Mouse (Mus musculus): ENCODE measurements at regions not wholly inside any gene's neighbourhood (a gene's known extent, or its start where the extent isn't known, plus 50 kb on each side); places are given as distances from the start of the nearest gene placed in this dataset.
"Not testable (repeated sequence)": the region's sequence is repeated elsewhere in the genome, so short reads cannot be mapped to it uniquely, and the experiment has no call there.

- no peak for DNase-seq (ENCODE audit: low read depth, low spot score)
Measured at GRCm38 (mm10) chr16:50779030-50779784, 188.3 kb upstream of the Ccdc54 start.

DNA sequence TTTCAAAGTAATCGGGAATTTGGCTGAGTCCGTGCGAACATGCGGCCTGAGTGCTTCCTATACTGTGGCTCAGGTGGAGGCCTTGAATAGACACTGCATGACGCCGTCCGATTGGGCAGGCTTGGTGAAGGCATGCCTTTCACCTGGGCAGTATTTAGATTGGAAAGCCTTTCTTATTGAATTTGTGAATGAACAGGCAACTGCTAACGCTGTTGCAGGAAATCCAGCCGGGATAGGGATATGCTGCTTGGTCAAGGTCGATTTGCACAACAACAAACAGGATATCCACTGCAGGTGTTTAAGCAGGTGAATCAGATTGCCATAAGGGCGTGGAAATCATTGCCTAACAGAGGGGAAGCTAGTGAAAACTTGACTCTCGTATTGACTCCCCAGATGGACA lies 183.7 kb upstream of the Ccdc54 start:
- not testable (repeated sequence) for DNase-seq (ENCODE audit: low read depth, low spot score)

DNA sequence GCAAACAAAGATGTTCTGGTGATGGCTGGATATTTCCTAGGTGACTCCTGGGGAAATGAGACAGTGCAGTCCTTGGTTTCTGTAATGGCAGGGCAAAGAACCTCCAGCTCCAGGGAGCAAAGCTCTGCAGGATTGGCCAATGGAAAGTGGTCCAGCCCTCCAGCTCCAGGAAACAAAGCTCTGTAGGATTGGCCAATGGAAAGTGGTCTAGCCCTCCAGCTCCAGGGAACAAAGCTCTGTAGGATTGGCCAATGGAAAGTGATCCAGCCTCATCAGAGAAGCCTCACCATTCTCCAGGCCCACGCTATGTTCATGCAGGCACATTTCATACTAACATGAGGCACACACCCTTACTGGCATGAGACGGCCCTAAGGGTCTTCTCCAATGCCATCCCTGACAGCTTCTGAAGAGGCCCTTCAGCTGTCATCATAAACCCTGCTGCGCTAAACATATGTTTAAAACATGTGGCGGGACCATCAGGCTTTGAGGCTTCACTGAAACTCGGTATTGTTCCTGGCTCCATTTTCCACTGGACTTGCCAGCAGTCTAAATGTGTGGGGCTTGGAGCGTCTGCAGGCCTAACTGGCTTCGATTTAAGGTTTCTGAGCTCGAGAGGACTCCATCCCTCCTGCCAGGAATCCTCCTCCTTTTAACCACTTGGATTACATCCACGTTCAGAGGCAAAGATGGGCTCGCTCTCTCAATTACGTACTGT lies 175.3 kb upstream of the Ccdc54 start:
- no peak for DNase-seq (ENCODE audit: low read depth, low spot score)

GRCm38 (mm10) chr16:50762096-50762495 lies 171.1 kb upstream of the Ccdc54 start:
- DNase-seq (ENCODE audit: low read depth, low spot score): no peak

DNA sequence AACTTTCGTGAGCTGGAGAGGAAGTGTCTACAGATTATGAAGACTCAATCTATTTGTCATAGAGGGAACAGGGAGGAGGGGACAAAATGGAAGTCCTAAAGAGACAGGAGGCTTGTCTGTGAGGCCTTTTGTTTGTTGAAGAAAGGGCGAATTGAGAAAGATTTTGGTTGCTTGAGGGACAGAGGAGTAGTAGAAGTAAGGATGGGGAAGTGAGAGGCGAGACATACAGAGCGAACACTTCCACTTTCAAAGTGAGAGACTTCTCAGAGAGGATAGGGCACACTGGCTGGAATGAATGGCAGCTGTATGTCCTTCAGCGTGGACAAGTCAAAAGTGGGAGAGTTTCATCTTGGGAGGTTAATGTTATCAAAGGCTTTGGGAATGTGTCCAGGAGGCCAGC lies 169.0 kb upstream of the Ccdc54 start:
- no peak for DNase-seq (ENCODE audit: low read depth, low spot score)

- peak; percentile 36 for DNase-seq (ENCODE audit: low read depth, low spot score)
Measured at GRCm38 (mm10) chr16:50756696-50757095, 165.7 kb upstream of the Ccdc54 start.

DNA sequence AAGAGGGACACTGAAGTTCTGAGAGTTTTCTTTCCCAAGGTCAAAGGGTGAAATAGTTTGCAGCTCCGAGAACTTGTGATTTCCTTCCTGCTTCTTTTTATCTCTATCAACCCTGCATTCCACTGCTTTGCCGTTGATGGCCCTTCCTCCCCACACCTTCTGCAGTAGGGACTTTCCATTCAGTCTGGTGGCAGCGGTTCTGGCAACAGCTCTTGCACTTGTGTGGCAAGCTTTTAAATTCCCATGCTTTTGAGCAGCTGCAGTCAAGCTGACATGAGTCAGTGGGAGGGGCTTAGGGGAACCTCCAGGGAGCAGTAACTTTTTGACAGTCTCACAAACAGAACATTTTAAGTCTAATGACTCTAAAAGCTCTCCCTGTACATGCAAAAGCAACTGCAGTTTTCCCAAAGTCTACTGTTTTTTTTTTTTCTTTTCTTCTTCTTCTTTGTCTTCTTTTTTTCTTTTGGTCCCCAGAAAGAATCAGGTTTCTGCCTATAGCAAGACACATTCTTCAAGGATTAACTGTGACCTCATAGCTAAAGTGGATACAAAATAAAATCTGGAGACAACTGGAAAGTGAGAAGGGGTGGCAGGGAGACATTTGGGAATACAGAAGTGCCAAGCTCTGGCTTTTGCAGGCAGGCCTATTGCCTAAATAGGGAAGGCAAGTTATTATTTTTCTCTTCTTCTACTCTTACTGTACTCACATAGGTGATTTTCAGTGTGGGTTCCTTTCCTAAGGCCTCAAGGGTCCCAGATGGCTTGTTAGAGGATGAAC lies 162.8 kb upstream of the Ccdc54 start:
- DNase-seq (ENCODE audit: low read depth, low spot score): peak; percentile 17

DNA sequence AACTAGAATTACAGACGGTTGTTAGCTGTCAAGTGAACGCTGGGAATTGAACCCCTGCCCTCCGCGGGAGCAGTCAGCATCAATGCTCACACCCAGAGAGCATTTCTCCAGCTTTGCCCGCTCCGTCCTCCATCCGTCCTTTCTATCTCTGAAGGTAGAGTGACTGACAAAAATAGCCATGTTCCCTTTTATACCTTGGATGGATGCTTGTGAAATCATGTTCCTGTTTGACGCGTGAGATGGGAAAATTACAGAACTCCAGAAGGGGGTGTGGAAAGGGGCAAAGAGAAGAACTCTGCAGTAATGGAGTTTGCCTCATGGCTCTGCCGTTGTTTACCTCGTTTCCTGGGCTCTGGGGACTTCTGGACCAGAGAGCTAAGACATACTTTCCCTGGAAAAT lies 162.1 kb upstream of the Ccdc54 start:
- DNase-seq (ENCODE audit: low read depth, low spot score): no peak

GRCm38 (mm10) chr16:50752277-50752600 lies 161.3 kb upstream of the Ccdc54 start:
- peak; percentile 19 for DNase-seq (ENCODE audit: low read depth, low spot score)

GRCm38 (mm10) chr16:50751495-50752276 lies 160.7 kb upstream of the Ccdc54 start:
- DNase-seq (ENCODE audit: low read depth, low spot score): no peak

DNA sequence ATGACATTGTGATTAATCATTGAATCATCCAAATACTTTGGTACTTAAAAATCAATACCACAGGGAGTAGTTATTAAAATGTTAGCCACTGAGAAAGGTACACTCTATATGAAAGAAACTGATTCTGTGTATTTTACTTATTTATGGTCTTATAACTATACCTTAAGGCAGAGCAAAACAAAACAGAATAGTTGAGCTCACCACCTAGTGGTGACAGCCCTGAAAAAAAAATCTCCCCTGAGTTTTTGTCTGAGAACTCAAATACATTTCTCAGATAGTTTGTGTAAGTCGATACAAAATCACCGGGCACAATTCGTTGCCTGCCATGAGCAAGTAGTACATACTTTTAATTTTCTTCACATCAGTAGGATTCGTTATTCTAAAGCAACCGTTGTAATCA lies 156.7 kb upstream of the Ccdc54 start:
- DNase-seq (ENCODE audit: low read depth, low spot score): no peak

- DNase-seq (ENCODE audit: low read depth, low spot score): no peak
Measured at GRCm38 (mm10) chr16:50745723-50746122, 154.8 kb upstream of the Ccdc54 start.

DNA sequence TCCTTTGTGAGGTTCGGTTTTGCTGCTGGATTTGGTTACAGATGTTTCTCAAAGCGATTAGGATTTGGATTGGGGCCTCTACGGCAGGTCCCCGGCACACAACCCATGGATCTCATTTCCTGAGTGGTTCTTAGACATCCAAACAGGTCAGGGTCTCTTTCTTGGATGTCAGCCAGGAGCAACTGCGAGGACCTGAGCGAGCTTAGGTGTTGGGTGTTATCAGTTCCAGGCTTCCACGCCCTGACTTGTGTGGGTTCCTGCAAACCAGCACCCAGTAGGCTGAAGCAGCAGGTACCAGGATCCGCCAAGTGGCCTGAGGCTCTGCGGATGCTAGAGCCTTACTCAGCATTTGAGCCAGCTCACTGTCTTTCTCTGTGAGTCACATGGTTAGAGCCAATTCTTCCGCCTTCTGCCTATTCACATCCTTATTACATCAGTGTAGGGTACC lies 146.5 kb upstream of the Ccdc54 start:
- DNase-seq (ENCODE audit: low read depth, low spot score): peak; percentile 27

DNA sequence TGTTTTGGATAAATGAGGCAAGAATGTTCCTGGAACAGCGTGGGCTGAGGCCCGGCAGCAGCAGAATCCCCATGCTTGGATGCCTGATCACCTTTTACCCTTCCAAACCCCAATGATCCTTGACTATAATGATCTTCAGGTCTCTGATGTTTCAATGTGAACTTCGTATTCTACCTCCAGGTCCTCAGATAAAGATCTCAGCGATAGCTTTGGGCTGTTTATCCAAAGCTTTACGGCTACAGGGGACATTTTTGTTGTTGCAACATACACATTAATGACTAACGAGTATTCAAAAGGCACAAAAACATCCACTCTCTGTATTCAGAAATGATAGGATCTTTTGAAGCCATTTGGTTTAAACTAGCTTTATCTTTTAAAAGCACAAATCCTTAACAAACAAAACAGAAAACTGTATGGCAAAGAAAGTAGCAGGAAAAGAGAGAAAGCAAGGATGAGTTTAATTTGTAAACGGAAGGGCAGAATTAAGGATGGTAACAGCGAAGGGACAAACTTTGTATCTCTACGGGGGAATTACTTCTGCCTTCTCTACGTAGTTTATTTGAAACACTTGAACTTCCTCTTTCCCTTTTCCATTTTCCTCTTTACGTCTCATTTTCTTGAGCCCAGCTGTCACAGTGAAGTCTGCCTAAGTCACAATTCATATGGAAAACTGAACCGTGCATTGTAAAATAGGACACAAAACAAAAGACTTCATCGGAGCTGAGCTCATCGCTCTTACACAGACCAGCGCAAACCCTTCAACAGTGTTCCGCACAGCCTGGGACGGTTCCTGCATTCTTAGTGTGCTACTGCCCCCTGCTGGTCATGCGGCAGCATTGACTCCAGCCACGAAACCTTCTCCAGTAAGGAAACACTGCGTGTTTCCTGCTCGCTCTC lies 145.4 kb upstream of the Ccdc54 start:
- DNase-seq (ENCODE audit: low read depth, low spot score): peak; percentile 97

DNA sequence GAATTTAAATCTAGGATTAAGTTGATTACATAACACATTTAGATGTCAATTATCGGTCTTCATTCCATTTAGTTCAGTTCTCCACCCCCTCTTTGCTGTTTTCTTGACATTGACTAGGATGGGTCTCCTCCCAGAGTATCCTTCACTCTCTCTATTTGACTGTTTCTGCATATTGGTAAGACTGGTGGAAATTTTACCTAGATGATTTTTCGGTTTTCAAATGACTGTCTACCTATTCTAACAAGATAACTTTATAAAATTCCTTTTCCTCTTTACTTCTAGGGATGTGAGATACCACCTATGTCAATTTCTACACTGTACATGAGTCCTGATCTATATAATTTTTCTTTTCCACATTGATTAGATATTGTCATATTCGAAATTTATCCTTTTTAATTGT lies 142.4 kb upstream of the Ccdc54 start:
- DNase-seq (ENCODE audit: low read depth, low spot score): no peak

GRCm38 (mm10) chr16:50732082-50733006 lies 141.4 kb upstream of the Ccdc54 start:
- peak; percentile 97 for DNase-seq (ENCODE audit: low read depth, low spot score)

DNA sequence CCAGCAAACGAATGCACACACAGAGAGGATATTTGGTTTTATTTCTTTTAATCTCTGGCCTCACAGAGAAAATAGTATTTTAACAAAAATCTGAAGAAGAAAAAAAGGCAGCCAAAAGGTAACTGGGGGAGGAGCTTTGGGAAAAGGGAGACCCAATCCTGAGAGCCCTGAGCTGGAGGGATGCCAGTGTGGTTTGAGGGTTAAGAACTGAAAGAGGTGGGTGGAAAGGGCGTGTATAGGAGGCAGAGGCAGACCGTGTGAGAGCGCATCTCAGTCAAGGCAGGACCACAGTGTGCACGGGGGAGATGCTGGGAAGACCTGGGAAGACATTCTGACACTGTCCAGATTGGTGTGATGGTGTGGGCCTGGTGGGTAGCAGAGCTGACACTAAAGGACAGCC lies 138.4 kb upstream of the Ccdc54 start:
- no peak for DNase-seq (ENCODE audit: low read depth, low spot score)

DNA sequence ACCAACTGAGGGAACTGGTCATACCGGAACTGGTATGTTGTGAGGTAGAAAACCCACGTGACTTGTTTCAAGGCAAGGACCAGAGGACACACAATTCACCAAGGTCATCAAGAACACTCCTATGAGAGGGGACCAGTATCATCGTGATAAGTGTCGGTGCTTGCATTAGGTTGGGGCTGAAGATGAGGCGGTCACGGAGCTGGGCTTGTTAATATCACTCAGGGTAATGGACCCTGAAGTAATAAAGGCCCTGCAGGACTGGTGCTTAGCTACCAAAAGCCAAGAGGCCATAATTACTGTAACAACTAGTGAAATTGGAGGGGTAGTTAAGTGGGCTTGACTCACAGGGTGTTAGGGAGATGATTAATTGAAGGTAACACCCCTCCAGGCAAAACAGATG lies 132.2 kb upstream of the Ccdc54 start:
- no peak for DNase-seq (ENCODE audit: low read depth, low spot score)

- DNase-seq (ENCODE audit: low read depth, low spot score): peak; percentile 92
Measured at GRCm38 (mm10) chr16:50717306-50718017, 126.5 kb upstream of the Ccdc54 start.

Data from brain, adult 2 months (tissue).